Mouse (Mus musculus) limb, embryonic 11.5 days (tissue): ENCODE results near the gene Etnk1. TPM values are rescaled to one million over a fixed set of nuclear protein-coding genes. Genes with fewer than 3 reads are reported as not detected.

Experiments used
- ATAC-seq: fragments of 200-750 bp; cut with Nextera tagmentation; 2 replicates; pipeline ENCODE4 v1.8.0; 2017; ENCODE audit warnings: low read depth; ENCODE audit not compliant: insufficient number of reproducible peaks, low FRiP score, low TSS enrichment
- DNase-seq: peaks from one replicate; pipeline ENCODE4 v3.0.0-alpha.2; 2015; ENCODE audit warnings: low spot score
- H3K27ac ChIP-seq: fragments of 300-500 bp; sonication (generic); replicated peaks from 2 replicates; pipeline ENCODE4 v1.5.1; 2014; ENCODE audit warnings: low read depth, mild to moderate bottlenecking, low read length
- H3K27me3 ChIP-seq: fragments of 300-500 bp; sonication (generic); 2 replicates; pipeline ENCODE4 v1.6.1; 2014; ENCODE audit warnings: mild to moderate bottlenecking, low read length, mixed read lengths; ENCODE audit not compliant: control insufficient read depth, insufficient read depth
- H3K36me3 ChIP-seq: fragments of 300-500 bp; sonication (generic); 2 replicates; pipeline ENCODE4 v1.6.1; 2014; ENCODE audit warnings: mild to moderate bottlenecking, low read length, moderate library complexity, mixed read lengths; ENCODE audit not compliant: control insufficient read depth, insufficient read depth
- H3K4me1 ChIP-seq: fragments of 300-500 bp; sonication (generic); 2 replicates; pipeline ENCODE4 v1.6.1; 2014; ENCODE audit warnings: low read length, mixed read lengths; ENCODE audit not compliant: control insufficient read depth, insufficient read depth
- H3K4me2 ChIP-seq: fragments of 300-500 bp; sonication (generic); 2 replicates; pipeline ENCODE4 v1.6.1; 2014; ENCODE audit warnings: low read depth, mild to moderate bottlenecking, moderate library complexity; ENCODE audit not compliant: severe bottlenecking
- H3K4me3 ChIP-seq: fragments of 300-500 bp; sonication (generic); 2 replicates; pipeline ENCODE4 v1.5.1; 2014; ENCODE audit warnings: low read depth, low read length
- H3K9ac ChIP-seq: fragments of 300-500 bp; sonication (generic); 2 replicates; pipeline ENCODE4 v1.6.1; 2014; ENCODE audit warnings: mild to moderate bottlenecking, low read length
- H3K9me3 ChIP-seq: fragments of 300-500 bp; sonication (generic); 2 replicates; pipeline ENCODE4 v1.6.1; 2016; ENCODE audit warnings: low read length; ENCODE audit not compliant: control insufficient read depth
- WGBS: fragments of 180-500 bp; shearing (Covaris S2); extraction: QIAGEN DNeasy Blood & Tissue Kit; methylation state at CpG from one replicate; pipeline ENCODE4 v1.1.7; 2014; 5-methylcytosine and 5-hydroxymethylcytosine counted together
- polyA plus RNA-seq: library from polyadenylated mRNA; unstranded; fragments of >200 nt; fragmentation: Nextera tagmentation; extraction: Ambion mirVana; gene quantifications from 2 replicates; pipeline ENCODE4 v1.2.1, GENCODE M21; 2014

Etnk1 gene
- polyA plus RNA-seq, 1 experiment from 2014 or later, result 21.8 TPM

DNA sequence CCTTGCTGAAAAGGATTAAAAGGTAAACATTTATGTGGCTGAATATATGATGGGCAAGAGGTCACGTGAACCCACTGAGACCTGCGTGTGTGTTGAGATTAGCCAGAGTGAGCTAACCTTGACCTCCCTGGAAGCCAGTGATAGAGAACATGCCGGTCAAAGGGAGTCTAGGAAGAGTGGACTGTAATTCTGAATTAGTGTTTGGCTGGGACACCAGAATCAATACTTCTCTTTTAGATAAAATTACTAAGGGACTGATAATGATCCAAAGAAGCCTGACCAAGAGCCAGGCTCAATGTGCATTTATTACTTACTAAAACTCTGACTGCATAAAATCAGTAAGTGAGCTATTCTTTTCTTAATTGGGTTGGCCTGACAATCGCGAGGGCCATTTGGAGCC lies 76.2 kb downstream of the Etnk1 start:
- ATAC-seq (no peak), DNase-seq (no peak)
- H3K4me2 ChIP-seq, result no peak overlapping the region
- H3K27me3 ChIP-seq, result no peaks in the 10 kb centered on the region
- no peaks in the 10 kb centered on the region for H3K9me3 ChIP-seq
- H3K4me3 ChIP-seq, result no peak overlapping the region
- 91% methylated on average over 5 of the region's 5 CpGs for WGBS
- no peak overlapping the region for H3K9ac ChIP-seq
- no peaks in the 10 kb centered on the region for H3K36me3 ChIP-seq
- H3K27ac ChIP-seq, result no peak overlapping the region
- H3K4me1 ChIP-seq, result no peaks in the 10 kb centered on the region

DNA sequence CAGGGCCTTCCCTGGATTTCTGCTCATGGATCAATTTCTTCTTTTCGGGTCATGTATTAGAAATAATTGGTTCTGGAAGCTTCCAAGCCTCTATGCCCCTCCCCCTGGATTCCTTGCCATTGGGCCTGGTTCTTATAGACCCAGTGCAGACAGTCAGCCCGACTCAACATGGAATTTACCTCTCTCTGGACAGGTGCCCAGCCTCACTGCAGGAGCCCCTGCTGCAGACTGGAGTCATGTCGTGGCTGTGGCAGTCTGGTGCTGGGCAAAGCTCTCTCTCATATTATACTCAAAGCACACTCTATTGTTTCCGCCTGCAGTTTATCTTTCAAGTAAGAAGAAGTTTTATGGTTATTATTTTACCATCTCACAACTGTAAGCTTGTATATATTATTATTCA lies 90.9 kb downstream of the Etnk1 start:
- Histone ChIP-seq H3K9ac (no peak overlapping the region), H3K27me3 (no peaks in the 10 kb centered on the region), H3K4me2 (no peak overlapping the region), H3K36me3 (no peaks in the 10 kb centered on the region), H3K27ac (no peak overlapping the region), H3K9me3 (no peaks in the 10 kb centered on the region), H3K4me3 (no peak overlapping the region), H3K4me1 (0 out of 2 replicates have a peak, but pooled peaks cover 4% of the 10 kb centered on the region)
- 84% methylated on average over 4 of the region's 4 CpGs for WGBS
- no peak for DNase-seq
- no peak for ATAC-seq

DNA sequence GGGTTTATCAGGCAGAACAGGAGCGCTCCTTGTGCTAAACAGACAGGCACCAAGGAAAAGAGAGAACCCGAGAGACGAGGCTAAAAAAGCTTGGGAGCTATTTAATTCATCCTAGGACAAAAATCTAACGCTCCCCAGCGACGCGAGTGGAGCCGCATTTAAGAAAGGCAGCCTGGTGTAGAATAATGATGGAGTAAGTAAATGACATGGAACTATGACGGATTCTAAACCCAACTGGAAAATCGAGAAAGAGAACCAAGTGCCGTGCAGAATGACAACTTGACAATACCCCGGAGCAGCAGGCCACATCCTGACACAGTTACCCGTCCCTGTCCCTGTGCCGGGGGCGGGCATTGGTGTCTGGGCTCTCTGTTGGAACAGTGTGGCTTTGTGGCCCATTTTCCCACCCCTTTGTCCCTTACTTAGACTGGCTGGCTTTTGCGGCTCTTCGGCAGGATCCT lies 92.2 kb downstream of the Etnk1 start:
- H3K9me3 ChIP-seq, result no peaks in the 10 kb centered on the region
- H3K36me3 ChIP-seq, result no peaks in the 10 kb centered on the region
- WGBS, result 69% methylated on average over 17 of the region's 17 CpGs
- no peak overlapping the region for H3K4me3 ChIP-seq
- no peak overlapping the region for H3K4me2 ChIP-seq
- no peak overlapping the region for H3K27ac ChIP-seq
- DNase-seq, result no peak
- ATAC-seq, result no peak
- no peaks in the 10 kb centered on the region for H3K27me3 ChIP-seq
- H3K9ac ChIP-seq, result no peak overlapping the region
- H3K4me1 ChIP-seq, result 0 out of 2 replicates have a peak, but pooled peaks cover 4% of the 10 kb centered on the region

DNA sequence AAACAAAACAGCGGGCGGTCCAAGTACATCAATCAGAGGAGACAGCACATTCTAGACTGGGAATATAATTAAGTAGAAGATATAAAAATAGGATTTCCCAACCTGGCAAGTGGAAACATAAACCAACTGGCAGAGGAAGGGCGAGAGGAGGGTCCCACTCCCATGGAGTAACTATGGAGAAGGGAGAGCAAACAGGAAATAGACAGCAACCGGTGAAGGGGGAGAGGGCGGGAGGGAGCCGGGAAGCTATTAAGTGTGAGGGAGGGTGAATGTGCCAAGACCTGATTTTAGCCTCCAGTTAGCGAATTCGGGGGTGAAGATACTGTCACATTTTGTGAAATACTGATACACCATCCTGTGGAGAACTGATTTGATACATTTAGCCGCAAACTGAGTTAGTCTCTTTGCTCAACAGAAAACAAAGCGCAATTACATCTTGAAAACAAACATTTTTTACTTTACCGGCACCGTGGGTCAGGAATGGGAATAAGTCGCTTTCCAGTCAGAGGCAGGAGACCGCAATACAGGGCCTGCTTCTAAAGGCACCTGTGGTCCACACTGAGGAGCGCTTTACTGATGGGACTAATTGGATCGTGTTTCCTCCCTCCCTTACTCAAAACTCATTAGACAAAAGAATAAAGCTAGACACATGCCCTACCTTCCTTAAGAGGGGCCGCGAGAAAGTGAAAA lies 93.0 kb downstream of the Etnk1 start:
- 35% methylated on average over 18 of the region's 18 CpGs for WGBS
- Histone ChIP-seq H3K36me3 (no peaks in the 10 kb centered on the region), H3K9ac (no peak overlapping the region), H3K4me1 (0 out of 2 replicates have a peak, but pooled peaks cover 4% of the 10 kb centered on the region), H3K27ac (no peak overlapping the region), H3K4me3 (no peak overlapping the region), H3K4me2 (peak overlapping the region; percentile 0; the same call in 1 of the 2 replicates), H3K9me3 (no peaks in the 10 kb centered on the region), H3K27me3 (no peaks in the 10 kb centered on the region)
- no peak for ATAC-seq
- DNase-seq, result peak; percentile 45

DNA sequence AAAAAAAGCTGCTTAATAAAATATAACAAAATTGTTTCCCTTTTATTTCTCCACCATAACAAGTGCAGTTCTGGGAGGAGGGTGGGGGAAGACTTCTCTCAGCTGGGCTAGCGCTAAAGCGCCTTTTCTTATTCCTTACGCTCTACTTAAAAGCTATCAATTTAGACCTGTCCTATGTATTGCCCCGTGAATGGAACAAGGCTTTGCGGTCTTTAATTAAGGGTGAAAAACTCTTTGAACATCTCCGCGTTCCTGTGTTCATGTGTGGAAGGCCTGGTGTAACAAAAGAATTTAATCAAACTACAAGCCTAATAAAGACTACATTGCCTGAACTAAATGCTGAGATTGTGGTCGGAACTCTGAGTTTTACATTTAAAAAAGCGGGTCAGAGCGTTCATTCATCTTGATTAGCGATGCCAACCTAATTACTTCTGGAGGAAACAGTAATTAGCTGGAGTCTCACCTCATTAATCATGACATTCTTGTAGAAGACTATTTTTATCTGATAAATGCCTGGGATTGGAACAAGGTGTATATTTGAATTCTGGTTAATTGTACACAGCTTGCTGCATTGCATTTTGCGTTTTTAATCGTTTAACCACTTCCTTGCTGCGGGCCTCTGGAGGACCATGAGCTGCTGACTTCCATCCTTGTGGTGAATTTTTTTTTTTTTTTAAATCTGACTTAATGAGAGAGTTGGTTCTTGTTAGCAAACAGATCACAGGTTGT lies 93.7 kb downstream of the Etnk1 start:
- Histone ChIP-seq H3K4me3 (no peak overlapping the region), H3K9ac (no peak overlapping the region), H3K27ac (no peak overlapping the region), H3K9me3 (no peaks in the 10 kb centered on the region), H3K36me3 (no peaks in the 10 kb centered on the region), H3K27me3 (no peaks in the 10 kb centered on the region), H3K4me1 (0 out of 2 replicates have a peak, but pooled peaks cover 4% of the 10 kb centered on the region), H3K4me2 (peak overlapping the region; percentile 7; the same call in 1 of the 2 replicates)
- ATAC-seq (no peak), DNase-seq (no peak)
- WGBS, result 13% methylated on average over 14 of the region's 14 CpGs

DNA sequence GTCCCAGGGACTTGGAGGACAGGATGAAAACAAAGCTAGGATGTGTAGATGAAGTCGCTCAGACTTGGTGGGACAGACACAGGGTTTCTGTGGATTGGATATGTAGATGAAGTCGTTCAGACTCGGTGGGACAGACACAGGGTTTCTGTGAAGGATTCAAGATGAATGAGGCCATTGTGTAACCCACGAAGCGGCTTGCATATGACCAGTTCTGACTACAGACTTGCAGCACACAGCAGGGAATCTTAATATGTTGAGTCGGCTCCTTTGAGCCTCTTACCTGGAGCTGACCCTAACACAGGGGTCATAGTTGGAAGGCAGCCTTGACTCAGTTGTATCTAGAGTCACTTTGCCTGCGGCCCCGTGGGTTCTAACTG lies 94.3 kb downstream of the Etnk1 start:
- 0 out of 2 replicates have a peak, but pooled peaks cover 4% of the 10 kb centered on the region for H3K4me1 ChIP-seq
- H3K36me3 ChIP-seq, result no peaks in the 10 kb centered on the region
- H3K27ac ChIP-seq, result no peak overlapping the region
- no peak overlapping the region for H3K4me3 ChIP-seq
- no peak for ATAC-seq
- H3K4me2 ChIP-seq, result no peak overlapping the region
- peak; percentile 44 for DNase-seq
- no peaks in the 10 kb centered on the region for H3K9me3 ChIP-seq
- H3K27me3 ChIP-seq, result no peaks in the 10 kb centered on the region
- WGBS, result 36% methylated on average over 8 of the region's 8 CpGs
- H3K9ac ChIP-seq, result no peak overlapping the region

DNA sequence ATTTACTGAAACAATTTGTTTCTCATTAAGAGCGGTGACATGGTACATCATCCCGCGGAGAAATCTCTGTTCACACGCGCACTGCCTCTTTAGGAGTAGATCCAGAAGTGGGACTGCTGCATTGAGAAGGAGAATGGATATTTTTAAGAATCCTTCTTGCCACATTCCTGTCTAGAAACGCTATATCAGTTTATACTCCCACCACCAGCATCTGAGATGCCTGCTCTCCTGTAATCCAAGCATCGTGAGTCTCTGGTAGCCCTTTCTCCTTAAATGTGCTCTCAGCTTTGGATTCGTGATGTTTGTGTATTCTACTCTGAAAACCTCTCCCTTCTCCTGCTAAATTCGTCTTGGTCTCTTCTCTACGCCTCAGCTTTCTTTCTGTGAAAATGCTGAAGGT lies 98.5 kb downstream of the Etnk1 start:
- H3K9me3 ChIP-seq, result no peaks in the 10 kb centered on the region
- H3K4me3 ChIP-seq, result no peak overlapping the region
- DNase-seq, result no peak
- H3K9ac ChIP-seq, result no peak overlapping the region
- no peaks in the 10 kb centered on the region for H3K27me3 ChIP-seq
- 0 out of 2 replicates have a peak, but pooled peaks cover 4% of the 10 kb centered on the region for H3K4me1 ChIP-seq
- no peak overlapping the region for H3K27ac ChIP-seq
- H3K36me3 ChIP-seq, result no peaks in the 10 kb centered on the region
- 90% methylated on average over 10 of the region's 10 CpGs for WGBS
- no peak overlapping the region for H3K4me2 ChIP-seq
- no peak for ATAC-seq

DNA sequence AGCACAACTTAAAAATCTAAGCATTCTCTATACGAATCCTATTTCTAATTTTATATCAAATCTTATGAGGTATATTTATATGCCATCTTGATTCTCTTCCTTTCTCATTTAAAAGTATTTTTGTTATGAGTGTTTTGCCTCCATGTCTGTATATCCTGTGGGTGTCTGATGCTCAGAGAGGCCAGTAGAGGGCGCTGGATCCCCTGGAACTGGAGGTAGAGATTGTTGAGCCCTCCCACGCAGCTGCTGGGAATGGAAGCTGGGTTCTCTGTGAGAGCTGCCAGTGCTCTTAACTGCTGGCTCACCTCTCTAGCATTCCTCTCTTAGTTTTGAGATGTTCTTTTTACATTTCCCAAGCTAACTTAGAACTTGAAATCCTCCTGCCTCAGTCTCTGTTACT lies 112.2 kb downstream of the Etnk1 start:
- no peak overlapping the region for H3K4me2 ChIP-seq
- no peaks in the 10 kb centered on the region for H3K4me1 ChIP-seq
- ATAC-seq, result no peak
- H3K27me3 ChIP-seq, result no peaks in the 10 kb centered on the region
- no peaks in the 10 kb centered on the region for H3K9me3 ChIP-seq
- no peak for DNase-seq
- H3K27ac ChIP-seq, result no peak overlapping the region
- no peaks in the 10 kb centered on the region for H3K36me3 ChIP-seq
- WGBS, result 57% methylated on average over 3 of the region's 3 CpGs
- H3K4me3 ChIP-seq, result no peak overlapping the region
- no peak overlapping the region for H3K9ac ChIP-seq
